Mouse (Mus musculus): ENCODE measurements around the gene 6330409D20Rik.
A peak's percentile ranks its signal among the peaks of the same experiment; 100 is the strongest.

The 6330409D20Rik gene

GRCm38 (mm10) chr2:32722581-32722980 is 18.2 kb downstream of the 6330409D20Rik start:
- DNase-seq: no peak

GRCm38 (mm10) chr2:32722046-32722445 is 18.8 kb downstream of the 6330409D20Rik start:
- DNase-seq: no peak

GRCm38 (mm10) chr2:32720681-32721229 is 20.1 kb downstream of the 6330409D20Rik start, which contains the start of gene Sh2d3c:
Gene Sh2d3c, plus strand, starts transcription at chr2:32721055.
- peak; percentile 84 for DNase-seq

GRCm38 (mm10) chr2:32720053-32720452 is 20.8 kb downstream of the 6330409D20Rik start:
- DNase-seq: no peak

GRCm38 (mm10) chr2:32718761-32719160 is 22.1 kb downstream of the 6330409D20Rik start:
- DNase-seq: no peak

GRCm38 (mm10) chr2:32714987-32715425 is 25.8 kb downstream of the 6330409D20Rik start:
- peak; percentile 51 for DNase-seq

- DNase-seq: no peak
These were observed 26.5 kb downstream of the 6330409D20Rik start for GRCm38 (mm10) chr2:32714117-32714986.

GRCm38 (mm10) chr2:32712934-32713817 is 27.6 kb downstream of the 6330409D20Rik start, which contains the start of gene Cdk9:
Gene Cdk9, minus strand, starts transcription at chr2:32713076.
- peak; percentile 95 for DNase-seq

GRCm38 (mm10) chr2:32712586-32712933 is 28.3 kb downstream of the 6330409D20Rik start:
- peak; percentile 97 for DNase-seq

- DNase-seq: peak; percentile 87
These were observed 28.7 kb downstream of the 6330409D20Rik start for GRCm38 (mm10) chr2:32712108-32712551.

- DNase-seq: no peak
These were observed 29.3 kb downstream of the 6330409D20Rik start for GRCm38 (mm10) chr2:32711301-32712056.

- DNase-seq: no peak
These were observed 30.4 kb downstream of the 6330409D20Rik start for GRCm38 (mm10) chr2:32710425-32710824.

GRCm38 (mm10) chr2:32709521-32710137 is 31.2 kb downstream of the 6330409D20Rik start:
- no peak for DNase-seq

- peak; percentile 80 for DNase-seq
These were observed 32.2 kb downstream of the 6330409D20Rik start for GRCm38 (mm10) chr2:32708643-32709042.

GRCm38 (mm10) chr2:32706971-32707370 is 33.8 kb downstream of the 6330409D20Rik start:
- no peak for DNase-seq

- DNase-seq: no peak
These were observed 35.8 kb downstream of the 6330409D20Rik start for GRCm38 (mm10) chr2:32705018-32705417.

GRCm38 (mm10) chr2:32704021-32704421 is 36.8 kb downstream of the 6330409D20Rik start, which contains the start of gene Fpgs:
Gene Fpgs, minus strand, starts transcription at chr2:32704145.
- DNase-seq: peak; percentile 82

- DNase-seq: no peak
These were observed 37.8 kb downstream of the 6330409D20Rik start for GRCm38 (mm10) chr2:32703046-32703445.

GRCm38 (mm10) chr2:32700966-32701743 is 39.7 kb downstream of the 6330409D20Rik start:
- no peak for DNase-seq

- DNase-seq: no peak
These were observed 41.1 kb downstream of the 6330409D20Rik start for GRCm38 (mm10) chr2:32699680-32700079.

GRCm38 (mm10) chr2:32694691-32695090 is 46.1 kb downstream of the 6330409D20Rik start:
- no peak for DNase-seq

Measured in kidney, postnatal 10 days (tissue).